Mouse (Mus musculus) ES-Bruce4 (cell line): ENCODE results near the gene Btbd6.

ENCODE experiments used
- CTCF ChIP-seq: IDR thresholded peaks from one replicate; pipeline ENCODE4 v1.8.1; 2011; ENCODE audit warnings: low read depth, low read length
- POLR2A ChIP-seq: IDR thresholded peaks from one replicate; pipeline ENCODE4 v1.8.1; 2011; ENCODE audit warnings: low read length; ENCODE audit not compliant: insufficient read depth

GRCm38 (mm10) chr12:112947307-112947706, 29.0 kb upstream of the Btbd6 start:
- peak; percentile 69 for TF ChIP-seq CTCF
- no peak for TF ChIP-seq POLR2A
